Mouse (Mus musculus): ENCODE results near the gene Proser2.

Gene Proser2

GRCm38 (mm10) chr2:6074891-6075529, 55.0 kb downstream of the Proser2 start:
- DNase-seq (ENCODE audit: low read depth, low spot score), result no peak

- DNase-seq (ENCODE audit: low read depth, low spot score), result no peak
Measured at GRCm38 (mm10) chr2:6072685-6073260, 57.2 kb downstream of the Proser2 start.

- no peak for DNase-seq (ENCODE audit: low read depth, low spot score)
Measured at GRCm38 (mm10) chr2:6071598-6072440, 58.2 kb downstream of the Proser2 start.

GRCm38 (mm10) chr2:6070925-6071324, 59.1 kb downstream of the Proser2 start:
- no peak for DNase-seq (ENCODE audit: low read depth, low spot score)

- no peak for DNase-seq (ENCODE audit: low read depth, low spot score)
Measured at GRCm38 (mm10) chr2:6067341-6067740, 62.7 kb downstream of the Proser2 start.

- no peak for DNase-seq (ENCODE audit: low read depth, low spot score)
Measured at GRCm38 (mm10) chr2:6060071-6060804, 69.8 kb downstream of the Proser2 start.

GRCm38 (mm10) chr2:6059291-6059690, 70.7 kb downstream of the Proser2 start:
- no peak for DNase-seq (ENCODE audit: low read depth, low spot score)

GRCm38 (mm10) chr2:6056518-6056917, 73.5 kb downstream of the Proser2 start:
- no peak for DNase-seq (ENCODE audit: low read depth, low spot score)

GRCm38 (mm10) chr2:6055466-6055865, 74.5 kb downstream of the Proser2 start:
- no peak for DNase-seq (ENCODE audit: low read depth, low spot score)

- no peak for DNase-seq (ENCODE audit: low read depth, low spot score)
Measured at GRCm38 (mm10) chr2:6049018-6049417, 81.0 kb downstream of the Proser2 start.

- DNase-seq (ENCODE audit: low read depth, low spot score), result no peak
Measured at GRCm38 (mm10) chr2:6048570-6048969, 81.4 kb downstream of the Proser2 start.

Data from A20 (cell line).